Mouse (Mus musculus): ENCODE data around the gene Bcl6. TPM values are rescaled to one million over a fixed set of nuclear protein-coding genes. Genes with fewer than 3 reads are reported as not detected.

The Bcl6 gene
- 16.2 and 19.8 TPM in 2 replicates for polyA plus RNA-seq (2012; rRNA removed)

DNA sequence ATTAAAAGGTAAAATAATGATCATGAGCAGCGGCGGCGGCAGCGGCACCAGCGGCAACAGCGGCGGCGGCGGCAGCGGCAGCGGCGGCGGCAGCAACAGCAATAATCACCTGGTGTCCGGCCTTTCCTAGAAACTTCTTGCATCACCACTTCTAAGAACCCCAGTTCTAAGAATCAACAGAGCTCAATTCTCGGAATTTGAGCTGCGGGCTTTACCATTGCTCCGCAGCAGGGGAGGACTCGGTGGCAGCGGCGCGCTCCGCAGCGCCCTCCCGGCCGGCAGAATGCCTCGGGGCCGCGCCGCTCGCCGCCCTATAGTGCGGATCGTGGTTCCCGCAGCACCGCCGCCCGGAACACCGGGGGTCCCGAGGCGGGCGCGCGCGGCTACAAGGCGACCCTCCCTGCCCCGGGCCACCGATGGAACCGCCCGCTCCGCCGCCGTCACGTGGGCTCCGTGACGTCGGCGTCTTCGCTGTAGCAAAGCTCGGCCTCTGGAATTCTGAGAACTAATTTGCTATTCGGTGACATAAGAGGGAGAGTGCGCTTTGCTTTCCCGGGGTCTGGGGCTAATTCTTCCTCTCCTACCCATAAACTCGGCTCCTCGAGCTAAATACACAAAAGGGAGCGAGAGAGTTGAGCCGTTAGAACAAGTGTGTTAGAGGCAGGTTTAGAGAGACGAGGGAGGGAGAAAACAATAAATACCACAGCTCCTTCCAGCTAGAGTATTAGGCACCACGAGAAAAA is at the start of gene Bcl6, which contains the start of gene Gm37419:
Gene Bcl6, minus strand, starts transcription at position 387 of the 743 bp plus-strand sequence.
Gene Gm37419, plus strand, starts transcription at position 17 of the 743 bp plus-strand sequence.
- peak; percentile 96 for TF ChIP-seq POLR2A (IDR thresholded peaks at IDR 0.05; ENCODE audit: extremely low read depth, insufficient read depth, low read length)
- no peak for TF ChIP-seq CTCF (IDR thresholded peaks at IDR 0.05; ENCODE audit: extremely low read depth, insufficient read depth, low read length)
- peak within 1 kb of the TSS; percentile 100 for H3K27ac ChIP-seq (ENCODE audit: insufficient read depth, low read length)
- peak within 1 kb of the TSS; percentile 45 for H3K4me3 ChIP-seq (ENCODE audit: insufficient read depth, low read length)
- peaks cover under 1% of the 10 kb centered on the region; the same call in 1 of the 2 replicates for H3K4me1 ChIP-seq (ENCODE audit: control insufficient read depth, insufficient read depth, low read length)

GRCm38 (mm10) chr16:24036398-24036797 is 47.7 kb upstream of the Bcl6 start:
- H3K4me1 ChIP-seq (ENCODE audit: control insufficient read depth, insufficient read depth, low read length), result no peaks in the 10 kb centered on the region
- no peak overlapping the region for H3K4me3 ChIP-seq (ENCODE audit: insufficient read depth, low read length)
- H3K27ac ChIP-seq (ENCODE audit: insufficient read depth, low read length), result no peak overlapping the region
- TF ChIP-seq POLR2A (IDR thresholded peaks at IDR 0.05; ENCODE audit: extremely low read depth, insufficient read depth, low read length), result no peak
- no peak for TF ChIP-seq CTCF (IDR thresholded peaks at IDR 0.05; ENCODE audit: extremely low read depth, insufficient read depth, low read length)

- Histone ChIP-seq H3K27ac (ENCODE audit: insufficient read depth, low read length) (no peak overlapping the region), H3K4me1 (ENCODE audit: control insufficient read depth, insufficient read depth, low read length) (no peaks in the 10 kb centered on the region), H3K4me3 (ENCODE audit: insufficient read depth, low read length) (no peak overlapping the region)
- TF ChIP-seq POLR2A (IDR thresholded peaks at IDR 0.05; ENCODE audit: extremely low read depth, insufficient read depth, low read length), result no peak
- TF ChIP-seq CTCF (IDR thresholded peaks at IDR 0.05; ENCODE audit: extremely low read depth, insufficient read depth, low read length), result no peak
Measured at GRCm38 (mm10) chr16:24035767-24036166, 47.1 kb upstream of the Bcl6 start.

DNA sequence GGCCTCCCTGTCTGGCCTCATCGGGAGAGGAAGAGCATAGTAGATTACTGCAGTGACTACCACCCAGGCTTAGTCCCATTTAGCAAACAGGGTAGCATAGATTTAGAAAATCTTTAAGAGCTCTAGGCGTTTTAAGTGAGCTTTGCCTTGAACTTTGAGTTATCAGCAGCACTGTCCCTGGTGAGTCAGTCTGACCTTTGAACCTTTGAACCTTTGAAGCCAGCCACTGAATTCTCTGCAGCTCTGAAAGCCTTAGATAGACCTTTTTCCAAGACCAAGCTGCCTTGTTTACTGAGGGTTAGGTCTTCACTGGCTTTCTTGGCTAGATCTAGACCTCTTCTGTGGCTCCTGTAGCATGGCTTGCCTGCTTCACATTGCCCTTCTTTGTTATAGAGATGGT is 45.8 kb upstream of the Bcl6 start:
- Histone ChIP-seq H3K27ac (ENCODE audit: insufficient read depth, low read length) (no peak overlapping the region), H3K4me1 (ENCODE audit: control insufficient read depth, insufficient read depth, low read length) (no peaks in the 10 kb centered on the region), H3K4me3 (ENCODE audit: insufficient read depth, low read length) (no peak overlapping the region)
- TF ChIP-seq CTCF (IDR thresholded peaks at IDR 0.05; ENCODE audit: extremely low read depth, insufficient read depth, low read length), result no peak
- no peak for TF ChIP-seq POLR2A (IDR thresholded peaks at IDR 0.05; ENCODE audit: extremely low read depth, insufficient read depth, low read length)

DNA sequence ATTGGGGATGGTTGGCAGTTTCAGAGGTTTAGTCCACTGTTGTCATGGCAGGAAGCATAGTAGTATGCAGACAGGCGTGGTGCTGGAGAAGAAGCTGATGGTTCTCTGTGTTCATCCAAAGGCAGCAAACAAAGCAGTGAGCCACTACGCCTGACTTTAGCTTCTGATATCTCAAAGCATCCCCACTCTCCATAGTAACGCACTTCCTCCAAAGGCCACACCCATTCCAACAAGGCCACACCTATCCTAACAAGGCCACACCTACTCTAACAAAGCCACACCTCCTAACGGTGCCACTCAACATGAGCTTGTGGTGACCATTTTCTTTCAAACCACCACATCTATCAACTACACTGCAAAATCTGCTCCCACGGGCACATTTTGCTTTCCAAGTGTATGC is 44.6 kb upstream of the Bcl6 start:
- H3K4me3 ChIP-seq (ENCODE audit: insufficient read depth, low read length), result no peak overlapping the region
- no peak overlapping the region for H3K27ac ChIP-seq (ENCODE audit: insufficient read depth, low read length)
- TF ChIP-seq POLR2A (IDR thresholded peaks at IDR 0.05; ENCODE audit: extremely low read depth, insufficient read depth, low read length), result no peak
- no peak for TF ChIP-seq CTCF (IDR thresholded peaks at IDR 0.05; ENCODE audit: extremely low read depth, insufficient read depth, low read length)
- H3K4me1 ChIP-seq (ENCODE audit: control insufficient read depth, insufficient read depth, low read length), result no peaks in the 10 kb centered on the region

DNA sequence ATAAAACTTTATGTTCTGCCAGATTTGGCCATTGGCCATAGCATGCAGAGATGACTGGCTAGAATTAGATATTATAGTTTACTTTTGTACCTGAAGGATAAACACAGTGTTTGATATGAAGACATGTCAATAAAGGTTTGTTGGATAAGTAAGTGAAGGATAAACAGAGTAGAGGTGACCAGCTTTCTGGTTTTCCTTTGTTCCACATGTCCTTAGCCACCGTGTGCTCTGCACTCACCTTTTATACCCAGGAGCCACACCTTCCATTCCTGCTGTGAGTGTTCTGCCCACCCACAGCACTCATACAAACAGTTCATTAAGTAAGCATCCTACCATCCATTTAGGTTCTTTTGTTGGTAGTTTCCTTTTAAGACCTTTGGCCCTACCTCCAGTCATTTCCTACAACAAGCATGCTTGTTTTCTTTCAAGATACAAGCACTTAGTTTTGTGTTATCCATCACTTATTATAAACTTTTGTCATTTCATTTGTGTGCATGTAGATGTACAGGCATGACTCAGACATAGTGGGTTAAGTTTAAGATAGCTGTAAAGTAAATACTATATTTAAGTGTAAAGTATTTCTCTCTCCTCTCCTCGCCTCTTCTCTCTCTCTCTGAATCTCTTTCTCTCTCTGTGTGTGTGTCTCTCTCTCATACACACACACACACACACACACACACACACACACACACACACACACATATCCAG is 41.5 kb upstream of the Bcl6 start:
- no peak for TF ChIP-seq CTCF (IDR thresholded peaks at IDR 0.05; ENCODE audit: extremely low read depth, insufficient read depth, low read length)
- TF ChIP-seq POLR2A (IDR thresholded peaks at IDR 0.05; ENCODE audit: extremely low read depth, insufficient read depth, low read length), result no peak
- Histone ChIP-seq H3K4me3 (ENCODE audit: insufficient read depth, low read length) (no peak overlapping the region), H3K27ac (ENCODE audit: insufficient read depth, low read length) (no peak overlapping the region), H3K4me1 (ENCODE audit: control insufficient read depth, insufficient read depth, low read length) (no peaks in the 10 kb centered on the region)

GRCm38 (mm10) chr16:24025442-24025841 is 36.8 kb upstream of the Bcl6 start:
- TF ChIP-seq CTCF (IDR thresholded peaks at IDR 0.05; ENCODE audit: extremely low read depth, insufficient read depth, low read length) (no peak), POLR2A (IDR thresholded peaks at IDR 0.05; ENCODE audit: extremely low read depth, insufficient read depth, low read length) (no peak)

GRCm38 (mm10) chr16:24022605-24023004 is 34.0 kb upstream of the Bcl6 start:
- Histone ChIP-seq H3K4me3 (ENCODE audit: insufficient read depth, low read length) (no peak overlapping the region), H3K4me1 (ENCODE audit: control insufficient read depth, insufficient read depth, low read length) (no peaks in the 10 kb centered on the region), H3K27ac (ENCODE audit: insufficient read depth, low read length) (no peak overlapping the region)
- TF ChIP-seq CTCF (IDR thresholded peaks at IDR 0.05; ENCODE audit: extremely low read depth, insufficient read depth, low read length) (no peak), POLR2A (IDR thresholded peaks at IDR 0.05; ENCODE audit: extremely low read depth, insufficient read depth, low read length) (no peak)

More at GRCm38 (mm10) chr16:24025442-24025841, 36.8 kb upstream of the Bcl6 start:
- H3K4me3 ChIP-seq (ENCODE audit: insufficient read depth, low read length), result no peak overlapping the region
- H3K27ac ChIP-seq (ENCODE audit: insufficient read depth, low read length), result no peak overlapping the region
- no peaks in the 10 kb centered on the region for H3K4me1 ChIP-seq (ENCODE audit: control insufficient read depth, insufficient read depth, low read length)

DNA sequence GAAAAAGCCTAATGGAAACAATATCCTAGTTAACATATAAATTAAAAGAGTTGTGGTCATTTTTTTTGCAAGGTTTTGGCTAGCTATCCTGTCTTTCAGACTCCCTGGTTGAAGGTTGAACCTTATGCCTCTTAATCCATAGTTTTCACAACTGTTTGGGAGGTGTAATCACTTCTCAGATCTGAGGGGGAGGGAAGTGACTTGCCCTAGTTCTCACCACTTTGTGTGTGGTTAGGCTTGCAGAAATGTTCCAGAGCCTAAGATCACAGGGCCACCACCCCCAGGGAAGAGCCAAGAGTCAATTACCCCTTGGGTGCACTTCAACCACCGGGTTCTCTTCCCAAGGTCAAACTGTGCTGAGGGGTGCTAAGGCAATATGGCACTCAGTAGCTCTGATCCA is 33.1 kb upstream of the Bcl6 start:
- Histone ChIP-seq H3K4me1 (ENCODE audit: control insufficient read depth, insufficient read depth, low read length) (no peaks in the 10 kb centered on the region), H3K4me3 (ENCODE audit: insufficient read depth, low read length) (no peak overlapping the region), H3K27ac (ENCODE audit: insufficient read depth, low read length) (no peak overlapping the region)
- no peak for TF ChIP-seq POLR2A (IDR thresholded peaks at IDR 0.05; ENCODE audit: extremely low read depth, insufficient read depth, low read length)
- no peak for TF ChIP-seq CTCF (IDR thresholded peaks at IDR 0.05; ENCODE audit: extremely low read depth, insufficient read depth, low read length)

Data from cortical plate, adult 2 months (tissue).